Mouse (Mus musculus) gastrocnemius, postnatal 4 days (tissue): ENCODE measurements around the gene Pde4dip. TPM values are rescaled to one million over a fixed set of nuclear protein-coding genes. Genes with fewer than 3 reads are reported as not detected.

Source experiments
- DNase-seq, 2 experiments: peaks; one replicate each; pipeline ENCODE4 v3.0.0; 2021 to 2022; ENCODE audit warnings: low spot score in 2 of 2, mixed read lengths in 2 of 2
- total RNA-seq, 2 experiments: library from RNA; stranded (reverse); gene quantifications; 2 replicates each; pipeline ENCODE4 v1.2.3; 2021

The Pde4dip gene
- total RNA-seq, 2 experiments from 2014 or later = 1,016 to 1,021 TPM

- DNase-seq = no peak
These were observed 43.7 kb downstream of the Pde4dip start for GRCm38 (mm10) chr3:97844821-97845201.

DNA sequence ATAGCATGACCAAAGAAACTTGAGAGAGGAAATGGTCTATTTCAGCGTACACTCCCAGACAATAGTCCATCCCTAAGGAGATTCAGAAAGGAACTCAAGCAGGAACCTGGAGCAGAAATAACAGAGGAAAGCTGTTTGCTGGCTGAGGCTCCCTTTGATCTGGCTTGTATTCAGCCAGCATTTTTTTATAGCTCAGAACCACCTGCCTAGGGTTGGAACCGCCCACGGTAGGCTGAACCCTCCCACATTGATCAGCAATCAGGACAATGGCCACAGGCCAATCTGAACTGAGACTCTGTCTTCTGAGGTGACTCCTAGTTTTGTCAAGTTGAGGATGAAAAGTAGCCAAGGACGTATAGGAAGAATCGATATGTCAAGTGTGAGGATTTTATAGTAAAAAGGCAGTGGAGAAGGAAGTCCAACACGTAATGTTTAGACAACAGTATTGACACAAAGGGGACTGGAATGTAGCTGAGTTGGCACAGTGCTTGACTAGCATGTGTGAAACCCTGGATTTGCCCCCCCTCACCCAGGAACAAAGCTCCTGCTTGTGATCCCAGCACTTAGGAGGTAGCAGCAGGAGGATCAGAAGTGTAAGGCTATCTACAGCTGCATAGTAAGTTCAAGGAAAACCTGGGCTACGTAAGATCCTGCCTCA is 44.2 kb downstream of the Pde4dip start:
- no peak for DNase-seq

GRCm38 (mm10) chr3:97842641-97843040 is 45.9 kb downstream of the Pde4dip start:
- DNase-seq = no peak

- no peak for DNase-seq
These were observed 48.1 kb downstream of the Pde4dip start for GRCm38 (mm10) chr3:97840439-97840838.

GRCm38 (mm10) chr3:97835888-97836287 is 52.6 kb downstream of the Pde4dip start:
- DNase-seq = no peak

DNA sequence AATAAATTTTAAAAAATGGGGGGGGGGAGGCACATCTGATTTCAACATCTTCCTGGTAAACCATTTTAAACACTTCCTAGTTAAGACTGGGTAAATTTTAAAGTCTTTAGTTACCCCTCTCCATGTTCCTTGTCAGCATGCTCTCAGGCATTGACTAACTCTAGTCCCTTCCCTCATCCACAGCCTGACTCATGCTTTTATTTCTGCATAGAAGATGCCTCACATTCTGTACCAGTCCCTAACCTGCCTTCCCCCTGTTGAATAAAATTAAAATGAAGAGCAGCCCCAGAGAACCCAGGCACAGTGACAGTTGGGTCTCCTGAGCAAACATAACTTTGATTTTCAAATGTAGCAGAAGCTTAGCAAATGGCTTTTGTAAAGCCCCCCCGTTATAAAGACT is 53.9 kb downstream of the Pde4dip start:
- DNase-seq = no peak

GRCm38 (mm10) chr3:97831564-97832320 is 56.8 kb downstream of the Pde4dip start:
- no peak for DNase-seq

DNA sequence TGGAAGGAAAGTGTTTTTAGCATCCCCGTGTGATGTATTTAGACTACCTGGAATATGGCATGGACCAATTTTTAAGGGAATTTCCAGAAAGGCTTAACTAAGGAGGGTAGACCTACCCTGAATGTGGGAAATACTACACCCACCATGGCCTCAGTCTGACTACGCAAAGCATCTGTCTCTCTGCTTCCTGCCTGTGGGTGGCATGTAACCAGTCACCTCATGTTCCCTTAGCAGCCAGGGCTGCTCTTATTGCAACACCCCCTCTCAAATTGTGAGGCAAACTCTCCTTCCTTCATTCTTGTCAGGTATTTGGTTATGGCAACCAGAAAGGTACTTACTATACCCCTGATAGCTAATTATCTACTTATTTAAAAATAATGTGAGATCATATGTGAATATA is 57.9 kb downstream of the Pde4dip start:
- DNase-seq = no peak

DNA sequence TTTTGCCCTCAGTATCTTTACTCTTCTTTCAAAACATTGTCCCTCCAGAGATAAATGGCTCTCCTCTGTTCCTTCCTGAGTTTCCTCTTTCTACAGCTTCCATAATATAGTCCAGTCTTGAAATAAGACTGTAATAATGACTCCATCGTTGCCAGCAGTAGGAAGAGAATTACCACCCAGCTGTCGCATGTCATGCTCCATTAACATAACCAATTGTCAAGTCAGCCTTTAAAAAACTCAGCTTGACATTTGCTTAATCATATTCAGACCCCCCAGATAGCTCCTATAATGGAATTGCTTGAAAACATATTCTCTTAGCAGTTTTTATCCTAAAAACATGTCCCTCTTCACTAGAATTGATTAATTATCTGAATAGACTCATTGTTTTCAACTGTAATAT is 58.4 kb downstream of the Pde4dip start:
- no peak for DNase-seq

GRCm38 (mm10) chr3:97828286-97828685 is 60.2 kb downstream of the Pde4dip start:
- no peak for DNase-seq

- no peak for DNase-seq
These were observed 63.3 kb downstream of the Pde4dip start for GRCm38 (mm10) chr3:97825246-97825645.

DNA sequence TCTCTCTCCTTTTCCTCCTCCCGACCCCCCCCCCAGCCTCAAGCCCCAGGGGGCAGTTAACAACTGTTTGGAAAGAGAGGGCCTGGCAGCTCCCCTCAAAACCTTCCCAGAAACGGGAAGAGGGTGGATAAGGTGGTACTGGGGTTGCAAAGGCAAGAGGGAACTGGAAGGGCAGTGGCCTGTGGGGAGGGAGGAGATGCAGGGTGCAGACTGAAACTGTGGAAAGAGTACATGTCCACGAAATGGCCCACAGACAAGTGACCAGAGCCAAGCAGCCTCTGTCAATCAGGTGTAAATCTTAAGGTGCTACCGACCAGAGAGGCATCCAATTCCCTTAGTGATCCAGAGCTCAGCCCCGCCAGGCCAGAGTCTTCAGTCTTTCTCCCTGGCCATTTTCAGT is 63.8 kb downstream of the Pde4dip start:
- DNase-seq = peak in 1 of 2 experiments; percentile 11

DNA sequence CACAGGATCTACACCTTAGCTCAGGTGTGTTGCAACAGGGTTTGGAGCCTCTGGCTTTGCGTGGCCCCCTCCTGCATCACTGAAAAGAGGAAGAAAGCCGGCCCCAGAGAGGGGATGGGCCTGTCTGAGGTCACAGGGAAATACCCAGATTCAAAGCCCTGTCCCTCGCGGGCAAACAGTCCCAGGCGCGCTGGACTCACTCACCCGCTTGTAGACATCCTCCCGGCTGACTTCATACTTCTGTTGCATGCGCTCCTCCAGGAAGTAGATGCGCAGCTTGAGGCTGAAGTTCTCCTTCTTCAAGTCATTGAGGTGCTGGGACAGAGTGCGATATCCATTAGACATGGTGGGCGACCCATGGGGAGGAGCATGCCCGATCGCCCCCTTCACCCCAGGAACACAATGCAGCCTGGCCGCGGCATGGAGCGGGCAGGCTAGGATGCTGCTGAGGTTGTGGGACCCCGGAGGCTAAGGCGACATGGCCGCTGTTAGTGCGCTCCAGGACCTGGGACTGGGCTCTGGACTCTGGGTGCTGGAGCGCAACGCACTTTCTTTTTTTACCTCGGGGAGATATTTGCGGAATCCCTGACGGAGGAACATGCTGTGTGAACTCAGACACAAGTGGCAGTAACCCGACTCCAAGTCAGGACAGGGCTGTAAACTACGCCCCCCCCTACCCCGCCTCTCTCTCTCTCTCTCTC is 64.3 kb downstream of the Pde4dip start:
- DNase-seq = peak in 1 of 2 experiments; percentile 21

- no peak for DNase-seq
These were observed 65.1 kb downstream of the Pde4dip start for GRCm38 (mm10) chr3:97823438-97823837.

DNA sequence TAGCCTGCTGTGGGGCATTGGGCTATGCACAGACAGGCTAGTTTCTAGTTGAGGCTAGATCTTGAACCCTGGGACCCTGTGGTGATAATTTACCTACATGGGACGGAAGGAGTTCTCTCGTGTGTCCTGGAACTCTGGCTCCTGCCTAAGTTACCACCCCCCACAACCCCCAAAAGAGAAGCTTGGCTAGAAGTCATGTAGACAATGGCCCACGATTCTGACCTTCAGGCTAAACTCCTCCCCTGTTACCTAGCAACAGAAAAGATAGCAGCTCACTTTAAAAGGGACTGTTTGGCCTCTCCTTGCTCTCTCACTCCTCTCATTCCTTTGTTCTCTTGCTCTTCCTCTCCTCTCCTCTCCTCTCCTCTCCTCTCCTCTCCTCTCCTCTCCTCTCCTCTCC is 69.5 kb downstream of the Pde4dip start:
- DNase-seq = no peak

DNA sequence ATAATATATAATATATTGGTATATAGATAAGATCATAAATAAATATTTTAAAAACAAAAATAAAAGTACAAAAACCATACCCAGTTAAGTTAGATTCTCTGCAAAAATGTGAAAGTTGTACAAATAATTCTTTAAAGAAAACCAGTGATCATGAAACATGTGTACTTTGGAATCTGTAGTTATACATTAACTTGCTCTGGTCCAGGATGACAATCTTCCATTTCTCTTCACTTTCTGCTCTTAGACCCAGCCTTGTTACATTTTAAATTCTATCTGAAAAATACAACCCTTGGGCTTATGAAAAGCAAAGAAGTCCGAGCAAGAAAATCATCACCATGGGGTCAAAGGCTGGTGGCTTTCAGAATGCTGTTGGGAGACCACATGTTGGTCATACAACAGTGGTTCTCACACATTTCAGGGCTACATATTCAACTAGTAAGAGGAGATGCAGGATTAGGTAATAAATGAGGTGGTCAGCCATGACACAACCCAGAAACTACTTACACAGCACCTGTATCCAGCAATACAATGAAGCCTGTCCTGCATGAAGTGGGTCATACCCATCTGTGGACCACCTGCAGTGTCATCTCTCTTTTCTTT is 70.0 kb downstream of the Pde4dip start:
- DNase-seq = no peak

DNA sequence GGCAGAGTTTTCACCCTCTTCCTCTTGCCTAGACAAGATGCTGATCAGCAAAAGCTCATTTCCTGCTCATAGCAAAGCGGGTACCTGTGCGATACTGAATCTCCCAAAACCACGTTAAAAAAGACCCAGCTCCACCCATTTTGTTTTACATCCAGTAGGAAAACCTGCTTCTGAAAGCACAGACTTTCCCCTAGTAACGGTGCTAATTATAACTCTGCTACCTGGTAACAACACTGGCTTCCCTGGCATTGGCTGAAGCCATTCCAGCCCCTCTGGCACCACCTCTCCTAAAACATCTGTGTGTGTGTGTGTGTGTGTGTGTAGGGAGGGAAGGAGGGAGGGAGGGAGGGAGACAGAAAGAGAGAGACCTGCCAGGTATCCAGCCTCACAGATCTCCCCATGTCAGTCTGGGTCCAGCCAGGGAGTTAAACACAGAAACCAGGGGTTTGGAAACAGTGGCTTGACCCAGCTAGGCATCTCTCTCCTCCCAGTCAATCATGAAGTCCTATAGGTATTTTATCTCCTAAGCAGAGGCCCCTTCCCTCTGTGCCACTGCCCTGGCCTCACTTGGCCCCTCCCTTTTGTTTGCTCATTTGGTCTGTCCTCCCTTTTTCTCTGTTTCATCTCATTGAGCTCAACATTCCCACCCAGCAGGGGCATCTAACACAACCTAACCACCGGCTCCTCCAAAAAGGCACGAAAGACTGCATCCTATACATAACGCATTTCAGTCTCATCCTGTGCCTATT is 76.7 kb downstream of the Pde4dip start:
- no peak for DNase-seq

GRCm38 (mm10) chr3:97811158-97811557 is 77.3 kb downstream of the Pde4dip start:
- DNase-seq = no peak

- DNase-seq = no peak
These were observed 78.2 kb downstream of the Pde4dip start for GRCm38 (mm10) chr3:97810334-97810733.

DNA sequence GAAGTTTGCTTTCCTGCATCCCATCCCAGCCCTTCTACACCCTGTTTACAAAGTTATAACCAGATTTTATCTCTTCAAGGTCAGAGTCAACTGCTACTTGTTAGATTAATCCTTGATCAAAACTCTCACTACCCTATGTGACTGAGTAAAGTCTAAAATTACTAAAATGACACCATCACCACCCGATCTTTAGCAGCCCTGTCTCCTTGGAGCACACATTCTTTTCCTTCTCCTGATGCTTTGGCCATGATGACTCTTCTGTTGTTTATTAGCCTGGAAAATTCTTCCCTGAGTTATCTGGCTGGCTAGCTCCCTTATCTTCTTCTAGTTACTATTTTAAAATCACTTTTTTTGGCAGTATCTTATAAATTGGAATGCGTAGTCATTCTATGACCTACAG is 82.9 kb downstream of the Pde4dip start:
- DNase-seq = no peak

DNA sequence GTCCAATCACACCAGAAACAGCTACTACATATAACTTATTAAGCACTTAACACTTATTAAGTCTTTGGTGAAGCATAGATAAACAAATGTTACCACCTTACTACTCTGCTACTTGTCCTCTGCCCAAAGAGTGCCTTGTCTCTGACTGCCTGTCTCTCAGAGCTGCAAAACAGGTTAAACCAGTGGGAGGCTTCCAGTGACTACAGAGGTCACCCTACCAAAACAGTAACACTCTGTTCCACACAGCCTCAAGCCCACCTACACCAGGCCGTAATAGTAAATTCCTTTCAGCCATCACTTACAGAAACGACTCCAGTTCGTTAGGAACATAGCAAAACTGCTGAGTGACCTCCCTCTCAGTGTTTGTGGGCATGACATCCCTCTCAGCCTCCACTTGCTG is 84.8 kb downstream of the Pde4dip start:
- DNase-seq = no peak
